Mouse (Mus musculus) forebrain, embryonic 10.5 days (tissue): Measurements from ENCODE around the gene Lrrc32. TPM values are rescaled to one million over a fixed set of nuclear protein-coding genes. Genes with fewer than 3 reads are reported as not detected.

Source experiments
- DNase-seq: peaks from one replicate; pipeline ENCODE4 v3.0.0-alpha.2; 2017; ENCODE audit warnings: low spot score; ENCODE audit errors: extremely low spot score
- H3K27ac ChIP-seq: fragments of 300-500 bp; sonication (generic); 2 replicates; pipeline ENCODE4 v1.5.1; 2016; ENCODE audit warnings: mild to moderate bottlenecking
- H3K27me3 ChIP-seq: fragments of 300-500 bp; sonication (generic); 2 replicates; pipeline ENCODE4 v1.6.1; 2016; ENCODE audit warnings: mild to moderate bottlenecking; ENCODE audit not compliant: poor library complexity, severe bottlenecking
- H3K36me3 ChIP-seq: fragments of 300-500 bp; sonication (generic); replicated peaks from 2 replicates; pipeline ENCODE4 v1.6.1; 2016; ENCODE audit warnings: mild to moderate bottlenecking, moderate library complexity
- H3K4me1 ChIP-seq: fragments of 300-500 bp; sonication (generic); 2 replicates; pipeline ENCODE4 v1.6.1; 2016
- H3K4me3 ChIP-seq: fragments of 300-500 bp; sonication (generic); 2 replicates; pipeline ENCODE4 v1.5.1; 2016; ENCODE audit warnings: mild to moderate bottlenecking, moderate library complexity
- H3K9me3 ChIP-seq: fragments of 300-500 bp; sonication (generic); 2 replicates; pipeline ENCODE4 v1.6.1; 2016; ENCODE audit warnings: mild to moderate bottlenecking, moderate library complexity
- WGBS: fragments of 180-500 bp; shearing (Covaris S2); methylation state at CpG from one replicate; pipeline ENCODE4 v1.1.7; 2016; 5-methylcytosine and 5-hydroxymethylcytosine counted together
- polyA plus RNA-seq: library from polyadenylated mRNA; unstranded; fragments of >200 nt; fragmentation: Nextera tagmentation; extraction: Ambion mirVana; gene quantifications from 2 replicates; pipeline ENCODE4 v1.2.1, GENCODE M21; 2016

Lrrc32 gene
- polyA plus RNA-seq, 1 experiment from 2014 or later: 4.7 TPM

DNA sequence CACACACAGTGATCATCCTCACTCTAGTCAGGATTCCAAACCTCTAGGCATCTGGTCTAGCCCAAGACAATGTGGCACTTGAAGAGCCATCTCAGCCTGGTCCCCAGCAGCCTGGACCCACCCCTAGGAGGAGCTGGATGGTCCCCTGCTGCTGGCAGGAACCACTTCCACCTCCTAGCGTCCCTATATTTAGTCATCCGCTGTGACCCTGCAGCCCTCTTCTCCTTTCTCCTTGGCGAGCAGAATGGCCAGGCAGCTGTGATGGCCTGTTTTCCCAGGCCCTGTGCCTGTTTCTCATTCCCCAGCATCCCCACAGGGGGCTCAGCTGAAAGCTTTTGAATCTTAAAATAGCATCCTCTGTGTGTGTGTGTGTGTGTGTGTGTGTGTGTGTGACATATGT lies 59.8 kb downstream of the Lrrc32 start:
- DNase-seq: no peak

GRCm38 (mm10) chr7:98550596-98550995 lies 61.5 kb downstream of the Lrrc32 start:
- Histone ChIP-seq H3K4me3 (no peak overlapping the region), H3K27me3 (no peaks in the 10 kb centered on the region), H3K9me3 (no peaks in the 10 kb centered on the region), H3K4me1 (peaks cover 18% of the 10 kb centered on the region), H3K36me3 (no peaks in the 10 kb centered on the region), H3K27ac (peak overlapping the region; percentile 40; the same call in 1 of the 2 replicates)
- DNase-seq: no peak
- WGBS: 53% methylated on average over 2 of the region's 2 CpGs

More for the DNA sequence above, 59.8 kb downstream of the Lrrc32 start:
- no peak overlapping the region for H3K27ac ChIP-seq
- H3K4me3 ChIP-seq: no peak overlapping the region
- 64% methylated on average over 3 of the region's 3 CpGs for WGBS
- no peaks in the 10 kb centered on the region for H3K27me3 ChIP-seq
- H3K4me1 ChIP-seq: peaks cover 21% of the 10 kb centered on the region
- no peaks in the 10 kb centered on the region for H3K36me3 ChIP-seq
- H3K9me3 ChIP-seq: no peaks in the 10 kb centered on the region

GRCm38 (mm10) chr7:98551041-98551440 lies 62.0 kb downstream of the Lrrc32 start:
- Histone ChIP-seq H3K9me3 (no peaks in the 10 kb centered on the region), H3K36me3 (no peaks in the 10 kb centered on the region), H3K4me1 (peaks cover 18% of the 10 kb centered on the region), H3K27me3 (no peaks in the 10 kb centered on the region), H3K4me3 (no peak overlapping the region), H3K27ac (no peak overlapping the region)
- DNase-seq: no peak
- WGBS: 70% methylated on average over 3 of the region's 3 CpGs

Other genes with a start within 250 kb of the Lrrc32 start
- 22.3 and 22.4 TPM in 2 replicates for gene Acer3, start 168.1 kb upstream of the Lrrc32 start, polyA plus RNA-seq
- gene Tsku, start 128.0 kb upstream of the Lrrc32 start, polyA plus RNA-seq: 8.7 and 9.3 TPM in 2 replicates
- not detected in 2 replicates for gene Gucy2d, start 48.9 kb upstream of the Lrrc32 start, polyA plus RNA-seq
- gene Emsy, start 167.5 kb downstream of the Lrrc32 start, polyA plus RNA-seq: 40.6 and 43.0 TPM in 2 replicates
- 58.1 and 58.2 TPM in 2 replicates for gene Thap12, start 213.8 kb downstream of the Lrrc32 start, polyA plus RNA-seq